Mouse (Mus musculus) left cerebral cortex, postnatal 36 days (tissue): Measurements from ENCODE around the gene B3gnt8. TPM values are rescaled to one million over a fixed set of nuclear protein-coding genes. Genes with fewer than 3 reads are reported as not detected.

Experiments
- DNase-seq, 2 experiments: peaks; one replicate each; pipeline ENCODE4 v3.0.0; 2021 to 2022; ENCODE audit warnings: low spot score in 2 of 2, mixed read lengths in 1 of 2
- intact Hi-C: fragments of 180-260 bp; cut with DNase I; formaldehyde crosslinking; loops from one replicate; pipeline ENCODE4 v1.15.1; 2025
- total RNA-seq, 2 experiments: library from RNA; stranded (reverse); gene quantifications; 2 replicates each; pipeline ENCODE4 v1.2.3; 2021

B3gnt8 gene
- total RNA-seq, 2 experiments from 2014 or later, result 0.20 to 1.1 TPM

- intact Hi-C loops, result loop anchor here (5.0 kb wide), 1 partner anchor 36 kb away; the partner anchor contains the start of gene Ccdc97
These were observed 55.1 kb downstream of the B3gnt8 start for GRCm38 (mm10) chr7:25681341-25682231.

GRCm38 (mm10) chr7:25683474-25684180 lies 57.2 kb downstream of the B3gnt8 start:
- DNase-seq, result no peak
- intact Hi-C loops, result loop anchor here (5.0 kb wide), 1 partner anchor 34 kb away; the partner anchor contains the start of gene Ccdc97

More at GRCm38 (mm10) chr7:25681341-25682231, 55.1 kb downstream of the B3gnt8 start:
- no peak for DNase-seq

- intact Hi-C loops, result loop anchor here (5.0 kb wide), 1 partner anchor 33 kb away; the partner anchor contains the start of gene Ccdc97
- no peak for DNase-seq
These were observed 58.2 kb downstream of the B3gnt8 start for GRCm38 (mm10) chr7:25684659-25685058.

Other genes with a start within 250 kb of the B3gnt8 start
- gene Lipe, start 227.9 kb upstream of the B3gnt8 start, total RNA-seq, result 10 to 100 TPM in 1 of 2 experiments, 1 to 10 TPM in 1; 6.0 to 11.2 TPM
- not detected for gene Cxcl17, start 213.8 kb upstream of the B3gnt8 start, total RNA-seq
- gene Ceacam1, start 149.1 kb upstream of the B3gnt8 start, total RNA-seq, result 1 to 10 TPM; 2.0 to 3.0 TPM
- gene Ceacam2, start 86.8 kb upstream of the B3gnt8 start, total RNA-seq, result under 1 TPM; 0.27 to 0.42 TPM
- gene Erich4, start 10.8 kb upstream of the B3gnt8 start, total RNA-seq, result not detected
- 10 to 100 TPM; 53.6 to 53.8 TPM for gene Dmac2, start 7.2 kb upstream of the B3gnt8 start, total RNA-seq
- gene Bckdha, start 32.3 kb downstream of the B3gnt8 start, total RNA-seq, result 10 to 100 TPM; 33.0 to 40.9 TPM
- 10 to 100 TPM; 24.0 to 26.4 TPM for gene Exosc5, start 32.5 kb downstream of the B3gnt8 start, total RNA-seq
- gene Tmem91, start 48.5 kb downstream of the B3gnt8 start, total RNA-seq, result 10 to 100 TPM; 25.4 to 31.4 TPM
- gene B9d2, start 54.1 kb downstream of the B3gnt8 start, total RNA-seq, result 10 to 100 TPM; 23.7 to 28.9 TPM
- 1 to 10 TPM; 7.9 to 8.8 TPM for gene Tgfb1, start 60.3 kb downstream of the B3gnt8 start, total RNA-seq
- 10 to 100 TPM; 61.2 TPM for gene Ccdc97, start 92.4 kb downstream of the B3gnt8 start, total RNA-seq
- 100 to 1,000 TPM; 103 to 107 TPM for gene Hnrnpul1, start 128.1 kb downstream of the B3gnt8 start, total RNA-seq
- 10 to 100 TPM; 40.2 to 41.7 TPM for gene Axl, start 162.1 kb downstream of the B3gnt8 start, total RNA-seq
- gene Cyp2s1, start 190.3 kb downstream of the B3gnt8 start, total RNA-seq, result 1 to 10 TPM; 2.9 to 3.8 TPM